Mouse (Mus musculus) thymus, adult 2 months (tissue): Measurements from ENCODE around the gene Fam155a. TPM values are rescaled to one million over a fixed set of nuclear protein-coding genes. Genes with fewer than 3 reads are reported as not detected.

ENCODE experiments used
- DNase-seq: peaks from one replicate; pipeline ENCODE4 v3.0.0; 2021
- H3K27ac ChIP-seq: fragments of 200-500 bp; 2 replicates; pipeline ENCODE4 v1.5.1; 2012; ENCODE audit warnings: low read length, control low read depth; ENCODE audit not compliant: control insufficient read depth, insufficient read depth
- H3K27me3 ChIP-seq: fragments of 200-500 bp; 2 replicates; pipeline ENCODE4 v1.6.1; 2012; ENCODE audit warnings: mild to moderate bottlenecking, low read length, moderate library complexity, mixed read lengths; ENCODE audit not compliant: control insufficient read depth, insufficient read depth
- H3K36me3 ChIP-seq: fragments of 200-500 bp; 2 replicates; pipeline ENCODE4 v1.6.1; 2012; ENCODE audit warnings: mild to moderate bottlenecking, low read length, moderate library complexity; ENCODE audit not compliant: control insufficient read depth, insufficient read depth
- H3K4me1 ChIP-seq: fragments of 200-500 bp; replicated peaks from 2 replicates; pipeline ENCODE4 v1.6.1; 2012; ENCODE audit warnings: low read length; ENCODE audit not compliant: control insufficient read depth, insufficient read depth
- H3K4me3 ChIP-seq: fragments of 200-500 bp; 2 replicates; pipeline ENCODE4 v1.5.1; 2012; ENCODE audit warnings: mild to moderate bottlenecking, low read length, control low read depth, moderate library complexity; ENCODE audit not compliant: control insufficient read depth, insufficient read depth
- CTCF ChIP-seq: fragments of 200-500 bp; IDR thresholded peaks from 2 replicates; pipeline ENCODE4 v1.5.1; 2012; ENCODE audit warnings: mild to moderate bottlenecking, control low read depth, low read length, moderate library complexity, borderline replicate concordance; ENCODE audit not compliant: control insufficient read depth, poor library complexity, insufficient read depth; ENCODE audit errors: extremely low read depth
- POLR2A ChIP-seq: fragments of 200-500 bp; IDR thresholded peaks from 2 replicates; pipeline ENCODE4 v1.6.1; 2012; ENCODE audit warnings: mild to moderate bottlenecking, low read length, control low read depth, moderate library complexity; ENCODE audit not compliant: control insufficient read depth, poor library complexity, insufficient read depth; ENCODE audit errors: extremely low read depth
- WGBS: fragments of 180-500 bp; shearing (Covaris S2); methylation state at CpG from one replicate; pipeline ENCODE4 v1.1.7; 2018; 5-methylcytosine and 5-hydroxymethylcytosine counted together
- polyA plus RNA-seq: library from polyadenylated mRNA; depleted of rRNA; stranded (reverse); fragments of >200 nt; gene quantifications from 2 replicates; pipeline ENCODE4 v1.2.3, GENCODE M21; 2012

The Fam155a gene
- polyA plus RNA-seq, 1 experiment: 0.09 TPM

DNA sequence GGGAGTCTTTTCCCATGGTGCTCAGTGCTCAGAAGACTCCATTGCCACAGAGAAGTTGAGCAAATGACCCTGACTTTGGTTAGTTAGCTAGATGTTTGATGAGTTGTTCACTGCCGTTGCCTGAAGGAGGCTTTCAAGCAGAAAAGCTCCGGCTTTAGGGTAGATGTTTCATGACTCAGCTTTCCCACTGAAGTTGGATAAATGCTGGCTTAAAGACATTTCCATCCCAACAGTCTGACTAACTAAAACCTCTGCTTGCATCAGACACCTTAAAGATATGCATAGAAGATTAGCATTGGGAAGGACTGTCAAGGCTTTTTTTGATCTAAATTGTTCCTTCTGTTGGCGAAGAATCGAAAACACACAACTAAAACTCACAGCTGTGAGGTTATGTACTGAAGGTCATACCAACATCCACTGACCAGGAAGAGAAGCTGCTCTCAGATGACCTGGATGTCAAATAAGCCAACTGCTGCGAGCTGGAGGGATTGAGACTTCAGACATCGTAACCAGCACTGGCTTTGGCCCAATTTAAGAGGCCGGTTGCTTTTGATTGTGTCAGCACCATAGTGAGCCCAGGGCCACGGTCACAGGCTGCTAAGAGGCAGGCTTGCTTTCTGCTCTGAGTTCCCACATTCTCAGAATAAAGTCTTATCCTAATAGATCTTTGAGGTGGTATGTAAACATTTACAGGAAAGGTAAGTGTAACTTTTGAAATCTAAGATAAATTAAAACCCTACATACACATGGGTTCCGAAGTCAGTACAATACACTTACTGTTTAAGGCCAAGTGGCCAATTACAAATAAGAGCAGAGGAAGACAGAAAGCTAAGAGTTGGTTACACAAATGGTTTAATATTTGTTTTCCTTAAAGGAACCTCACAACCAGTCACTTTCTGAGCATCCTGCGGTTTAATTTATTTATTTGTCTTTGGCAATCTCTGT, 351.8 kb downstream of the Fam155a start:
- DNase-seq: no peak
- TF ChIP-seq POLR2A (no peak), CTCF (no peak)

DNA sequence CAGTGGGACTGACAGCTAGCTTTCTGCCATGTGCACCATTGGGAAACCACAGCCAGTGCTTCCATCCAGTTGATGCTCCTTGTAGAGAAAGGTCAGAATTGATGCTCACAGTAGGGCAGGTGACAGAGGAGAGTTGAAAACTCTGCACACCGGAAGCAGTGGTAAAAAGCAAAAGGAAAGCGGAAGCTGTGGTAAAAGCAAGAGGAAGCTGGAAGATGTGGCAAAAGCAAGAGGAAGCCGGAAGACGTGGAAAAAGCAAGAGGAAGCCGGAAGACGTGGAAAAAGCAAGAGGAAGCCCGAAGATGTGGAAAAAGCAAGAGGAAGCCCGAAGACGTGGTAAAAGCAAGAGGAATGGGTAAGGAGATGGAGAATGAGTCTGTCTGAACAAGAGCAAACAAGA, 354.8 kb downstream of the Fam155a start:
- no peak for DNase-seq
- Histone ChIP-seq H3K4me3 (no peak overlapping the region), H3K36me3 (no peaks in the 10 kb centered on the region), H3K27me3 (no peaks in the 10 kb centered on the region), H3K27ac (no peak overlapping the region), H3K4me1 (no peaks in the 10 kb centered on the region)
- 78% methylated on average over 9 of the region's 9 CpGs for WGBS
- TF ChIP-seq POLR2A (no peak), CTCF (no peak)

More for the DNA sequence above, 351.8 kb downstream of the Fam155a start:
- Histone ChIP-seq H3K36me3 (no peaks in the 10 kb centered on the region), H3K27ac (no peak overlapping the region), H3K27me3 (no peaks in the 10 kb centered on the region), H3K4me3 (no peak overlapping the region), H3K4me1 (no peaks in the 10 kb centered on the region)
- WGBS: 90% methylated on average over 10 of the region's 10 CpGs

DNA sequence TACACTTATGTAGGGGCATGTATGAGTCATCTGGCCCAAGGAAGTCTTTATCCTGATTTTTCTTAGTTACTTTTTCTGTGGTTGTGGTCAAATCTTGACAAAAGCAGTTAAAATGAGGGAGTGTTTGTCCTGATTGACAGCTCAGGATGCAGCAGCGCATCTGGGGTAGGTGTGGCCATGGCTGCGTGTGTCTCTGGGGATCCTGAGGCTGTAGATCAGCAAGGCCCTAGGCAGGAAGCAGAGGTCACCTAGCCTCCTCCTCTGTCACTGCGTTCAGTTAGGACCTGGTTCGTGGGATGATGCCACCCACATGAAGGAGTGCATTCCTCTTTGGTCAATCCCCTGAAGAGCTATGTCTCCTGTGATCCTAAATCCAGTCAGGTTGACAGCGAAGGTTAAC, 362.5 kb downstream of the Fam155a start:
- Histone ChIP-seq H3K4me1 (no peaks in the 10 kb centered on the region), H3K36me3 (no peaks in the 10 kb centered on the region), H3K4me3 (no peak overlapping the region), H3K27me3 (no peaks in the 10 kb centered on the region), H3K27ac (no peak overlapping the region)
- TF ChIP-seq POLR2A: no peak
- no peak for TF ChIP-seq CTCF
- 17% methylated on average over 5 of the region's 5 CpGs for WGBS
- no peak for DNase-seq

GRCm38 (mm10) chr8:9406204-9406603, 364.8 kb downstream of the Fam155a start:
- H3K4me3 ChIP-seq: no peak overlapping the region
- H3K4me1 ChIP-seq: no peaks in the 10 kb centered on the region
- no peak overlapping the region for H3K27ac ChIP-seq
- H3K27me3 ChIP-seq: no peaks in the 10 kb centered on the region
- H3K36me3 ChIP-seq: no peaks in the 10 kb centered on the region
- no peak for DNase-seq
- 50% methylated on average over 6 of the region's 6 CpGs for WGBS
- TF ChIP-seq CTCF: no peak
- no peak for TF ChIP-seq POLR2A

DNA sequence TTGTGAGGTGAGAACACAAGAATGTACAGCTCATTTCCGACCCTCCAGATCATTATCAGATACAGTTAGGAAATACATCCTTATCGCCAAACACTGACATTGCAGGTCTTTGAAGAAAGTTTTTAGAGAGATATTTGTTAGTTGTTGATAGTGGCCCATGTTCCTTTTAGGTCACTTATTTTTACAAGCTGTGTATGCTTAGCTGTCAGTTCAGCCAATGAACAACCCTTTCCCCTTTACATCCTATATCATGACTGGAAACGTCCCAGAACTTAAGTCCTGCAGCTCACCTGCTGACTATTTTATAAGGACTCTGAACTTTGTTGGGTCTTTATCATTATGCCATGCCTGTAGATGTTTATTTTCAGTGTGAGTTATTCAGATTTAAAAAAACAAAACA, 366.3 kb downstream of the Fam155a start:
- WGBS: 28% methylated on average over 3 of the region's 3 CpGs
- no peaks in the 10 kb centered on the region for H3K27me3 ChIP-seq
- H3K4me3 ChIP-seq: no peak overlapping the region
- no peaks in the 10 kb centered on the region for H3K4me1 ChIP-seq
- TF ChIP-seq POLR2A: no peak
- no peak for TF ChIP-seq CTCF
- H3K36me3 ChIP-seq: no peaks in the 10 kb centered on the region
- no peak overlapping the region for H3K27ac ChIP-seq
- DNase-seq: no peak

GRCm38 (mm10) chr8:9402393-9402792, 368.6 kb downstream of the Fam155a start:
- Histone ChIP-seq H3K4me1 (no peaks in the 10 kb centered on the region), H3K4me3 (no peak overlapping the region), H3K27me3 (no peaks in the 10 kb centered on the region), H3K27ac (no peak overlapping the region), H3K36me3 (no peaks in the 10 kb centered on the region)
- DNase-seq: no peak
- 7% methylated on average over 4 of the region's 4 CpGs for WGBS
- no peak for TF ChIP-seq CTCF
- TF ChIP-seq POLR2A: no peak

DNA sequence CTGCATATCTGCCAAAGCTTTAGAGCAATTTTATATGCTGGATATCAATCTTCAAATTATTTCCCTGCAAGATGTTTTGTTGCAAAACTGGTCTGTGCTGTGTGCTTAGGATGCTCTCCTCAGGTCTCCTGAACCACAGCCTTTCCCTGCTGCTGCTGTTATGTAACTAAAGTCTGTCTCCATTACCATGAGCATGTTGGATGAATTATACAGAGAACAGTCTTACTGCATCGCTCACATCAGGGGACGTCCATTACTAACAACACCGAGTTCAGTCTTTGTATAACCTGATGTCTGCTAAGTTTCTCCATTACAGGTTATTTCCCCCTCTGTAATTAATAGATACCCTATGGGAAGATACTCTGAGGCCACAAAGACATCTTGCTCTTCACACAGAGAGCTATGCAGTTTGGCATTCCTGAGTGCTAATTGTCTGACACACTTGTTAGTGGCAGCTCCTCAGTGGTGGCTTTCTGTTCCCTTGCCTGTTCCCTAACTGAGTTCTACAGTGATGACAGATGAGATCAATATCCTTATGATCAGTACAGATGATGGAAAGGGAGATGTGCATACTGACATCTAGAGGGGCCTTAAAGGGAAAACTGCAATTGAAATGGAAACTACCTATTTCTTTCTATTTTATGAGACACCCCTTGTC, 372.2 kb downstream of the Fam155a start:
- H3K27ac ChIP-seq: no peak overlapping the region
- H3K27me3 ChIP-seq: no peaks in the 10 kb centered on the region
- H3K36me3 ChIP-seq: no peaks in the 10 kb centered on the region
- WGBS: 94% methylated on average over 3 of the region's 3 CpGs
- DNase-seq: no peak
- H3K4me1 ChIP-seq: no peaks in the 10 kb centered on the region
- H3K4me3 ChIP-seq: no peak overlapping the region
- no peak for TF ChIP-seq CTCF
